Mouse (Mus musculus) embryonic facial prominence, embryonic 13.5 days (tissue): ENCODE results near the gene Hist1h2be. TPM values are rescaled to one million over a fixed set of nuclear protein-coding genes. Genes with fewer than 3 reads are reported as not detected.
"Not testable (repeated sequence)": the region's sequence is repeated elsewhere in the genome, so short reads cannot be mapped to it uniquely, and the experiment has no call there.

Source experiments
- ATAC-seq: fragments of 200-750 bp; cut with Nextera tagmentation; 2 replicates; pipeline ENCODE4 v1.8.0; 2017; ENCODE audit warnings: low read depth; ENCODE audit not compliant: insufficient number of reproducible peaks, insufficient read depth, low FRiP score, low TSS enrichment
- H3K27ac ChIP-seq: fragments of 300-500 bp; sonication (generic); 2 replicates; pipeline ENCODE4 v1.5.1; 2015; ENCODE audit warnings: moderate library complexity, mild to moderate bottlenecking, inconsistent platforms
- H3K27me3 ChIP-seq: fragments of 300-500 bp; sonication (generic); 2 replicates; pipeline ENCODE4 v1.6.1; 2015; ENCODE audit warnings: mild to moderate bottlenecking, inconsistent platforms
- H3K36me3 ChIP-seq: fragments of 300-500 bp; sonication (generic); 2 replicates; pipeline ENCODE4 v1.6.1; 2015; ENCODE audit warnings: mild to moderate bottlenecking, inconsistent platforms
- H3K4me1 ChIP-seq: fragments of 300-500 bp; sonication (generic); 2 replicates; pipeline ENCODE4 v1.6.1; 2015; ENCODE audit warnings: inconsistent platforms
- H3K4me2 ChIP-seq: fragments of 300-500 bp; sonication (generic); 2 replicates; pipeline ENCODE4 v1.6.1; 2015; ENCODE audit warnings: moderate library complexity, mild to moderate bottlenecking, inconsistent platforms
- H3K4me3 ChIP-seq: fragments of 300-500 bp; sonication (generic); 2 replicates; pipeline ENCODE4 v1.5.1; 2015; ENCODE audit warnings: mild to moderate bottlenecking, inconsistent platforms
- H3K9ac ChIP-seq: fragments of 300-500 bp; sonication (generic); 2 replicates; pipeline ENCODE4 v1.6.1; 2015; ENCODE audit warnings: mild to moderate bottlenecking, inconsistent platforms
- H3K9me3 ChIP-seq: fragments of 300-500 bp; sonication (generic); 2 replicates; pipeline ENCODE4 v1.6.1; 2016; ENCODE audit warnings: inconsistent platforms
- WGBS: fragments of 180-500 bp; shearing (Covaris S2); methylation state at CpG from one replicate; pipeline ENCODE4 v1.1.7; 2015; ENCODE audit warnings: mixed read lengths; 5-methylcytosine and 5-hydroxymethylcytosine counted together
- microRNA-seq: library from miRNA; unstranded; fragments of <30 nt; microRNA quantifications from one replicate; pipeline ENCODE4, GENCODE M21; 2016
- polyA plus RNA-seq: library from polyadenylated mRNA; unstranded; fragments of >200 nt; fragmentation: Nextera tagmentation; extraction: Ambion mirVana; gene quantifications from 2 replicates; pipeline ENCODE4 v1.2.1, GENCODE M21; 2015

Hist1h2be gene
- polyA plus RNA-seq, 1 experiment from 2014 or later, result 3.3 TPM

DNA sequence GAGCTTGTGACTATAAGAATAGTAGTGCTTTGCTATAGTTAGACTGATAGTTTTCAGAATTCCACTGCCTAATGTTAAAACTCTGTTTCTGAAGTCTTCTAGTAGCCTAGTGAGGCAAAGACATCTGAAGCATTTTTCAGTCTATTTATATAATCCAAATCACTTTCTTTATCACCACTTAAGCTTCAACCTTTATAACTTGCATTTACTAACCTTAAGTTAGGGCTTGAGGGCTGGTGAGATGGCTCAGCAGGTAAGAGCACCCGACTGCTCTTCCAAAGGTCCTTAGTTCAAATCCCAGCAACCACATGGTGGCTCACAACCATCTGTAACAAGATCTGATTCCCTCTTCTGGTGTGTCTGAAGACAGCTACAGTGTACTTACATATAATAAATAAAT lies 81.1 kb downstream of the Hist1h2be start:
- 68% methylated on average over 1 of the region's 1 CpGs for WGBS

DNA sequence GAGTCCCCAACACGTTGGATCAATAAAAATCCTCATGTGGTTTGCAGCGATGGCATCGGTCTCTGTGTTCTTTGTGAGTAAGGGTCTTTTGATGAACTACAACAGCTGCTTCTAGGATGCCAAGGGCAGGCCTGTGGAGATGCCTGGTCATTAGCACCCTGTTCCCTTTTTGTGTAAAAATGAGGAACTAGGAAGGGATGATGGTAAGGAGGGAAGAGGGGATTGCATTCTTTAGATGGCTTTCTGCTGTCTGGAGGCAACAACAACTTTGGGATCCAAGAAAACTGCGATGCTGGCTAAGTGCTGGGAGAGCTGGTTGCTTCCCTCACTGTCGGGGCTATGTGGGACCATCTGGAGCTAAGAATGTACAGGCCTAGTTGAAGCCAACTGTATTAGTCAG lies 82.7 kb downstream of the Hist1h2be start:
- H3K9ac ChIP-seq, result 0 out of 2 replicates have a peak overlapping the region, but pooled peaks have one; percentile 12
- H3K4me1 ChIP-seq, result peaks cover 20% of the 10 kb centered on the region
- H3K27me3 ChIP-seq, result no peaks in the 10 kb centered on the region
- no peaks in the 10 kb centered on the region for H3K36me3 ChIP-seq
- no peak for ATAC-seq
- no peaks in the 10 kb centered on the region for H3K9me3 ChIP-seq
- 59% methylated on average over 5 of the region's 5 CpGs for WGBS
- H3K4me2 ChIP-seq, result peak overlapping the region; percentile 24
- H3K4me3 ChIP-seq, result no peak overlapping the region
- H3K27ac ChIP-seq, result 0 out of 2 replicates have a peak overlapping the region, but pooled peaks have one; percentile 48

More for the DNA sequence above, 81.1 kb downstream of the Hist1h2be start:
- not testable (repeated sequence) for H3K4me2 ChIP-seq, H3K9me3 ChIP-seq, H3K27me3 ChIP-seq, ATAC-seq, H3K9ac ChIP-seq, H3K36me3 ChIP-seq, H3K4me3 ChIP-seq, H3K27ac ChIP-seq
- peaks cover 14% of the 10 kb centered on the region for H3K4me1 ChIP-seq

DNA sequence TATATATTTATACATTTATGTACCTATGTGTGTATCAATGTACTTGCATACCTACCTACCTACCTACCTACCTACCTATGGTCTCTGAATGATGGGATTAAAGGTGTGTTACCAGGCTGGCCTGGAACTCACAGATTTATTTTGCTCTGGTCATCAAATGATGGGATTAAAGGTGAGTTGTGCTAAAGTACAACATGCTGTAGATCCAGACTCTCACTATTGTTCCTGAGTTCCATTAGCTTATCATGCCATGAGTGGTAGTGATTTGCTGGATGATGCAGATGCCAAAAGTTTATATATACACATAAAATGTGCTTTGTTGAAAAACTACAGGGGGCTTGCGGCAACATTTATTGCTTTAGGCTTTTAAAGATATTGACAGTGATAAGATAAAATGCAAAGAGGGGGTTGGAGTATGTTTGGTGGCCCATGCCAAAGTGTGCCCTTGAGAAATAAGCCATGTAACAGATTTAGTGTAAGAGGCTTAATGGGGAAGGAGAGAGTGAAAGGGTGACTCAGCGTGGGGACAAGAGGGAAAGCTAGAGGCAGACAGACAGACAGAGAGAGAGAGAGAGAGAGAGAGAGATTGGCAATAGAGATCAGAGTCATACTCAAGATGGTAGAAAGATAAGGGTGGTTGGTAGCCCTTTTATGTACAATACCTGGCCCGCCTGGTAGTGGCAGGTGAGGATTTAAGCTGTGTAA lies 83.8 kb downstream of the Hist1h2be start:
- Histone ChIP-seq H3K4me3 (peak overlapping the region; percentile 54), H3K27ac (peak overlapping the region; percentile 60), H3K4me1 (peaks cover 30% of the 10 kb centered on the region), H3K9me3 (no peaks in the 10 kb centered on the region), H3K4me2 (peak overlapping the region; percentile 66), H3K36me3 (no peaks in the 10 kb centered on the region), H3K27me3 (no peaks in the 10 kb centered on the region), H3K9ac (peak overlapping the region; percentile 54; the same call in 1 of the 2 replicates)
- WGBS, result 74% methylated on average over 3 of the region's 3 CpGs
- ATAC-seq, result no peak

DNA sequence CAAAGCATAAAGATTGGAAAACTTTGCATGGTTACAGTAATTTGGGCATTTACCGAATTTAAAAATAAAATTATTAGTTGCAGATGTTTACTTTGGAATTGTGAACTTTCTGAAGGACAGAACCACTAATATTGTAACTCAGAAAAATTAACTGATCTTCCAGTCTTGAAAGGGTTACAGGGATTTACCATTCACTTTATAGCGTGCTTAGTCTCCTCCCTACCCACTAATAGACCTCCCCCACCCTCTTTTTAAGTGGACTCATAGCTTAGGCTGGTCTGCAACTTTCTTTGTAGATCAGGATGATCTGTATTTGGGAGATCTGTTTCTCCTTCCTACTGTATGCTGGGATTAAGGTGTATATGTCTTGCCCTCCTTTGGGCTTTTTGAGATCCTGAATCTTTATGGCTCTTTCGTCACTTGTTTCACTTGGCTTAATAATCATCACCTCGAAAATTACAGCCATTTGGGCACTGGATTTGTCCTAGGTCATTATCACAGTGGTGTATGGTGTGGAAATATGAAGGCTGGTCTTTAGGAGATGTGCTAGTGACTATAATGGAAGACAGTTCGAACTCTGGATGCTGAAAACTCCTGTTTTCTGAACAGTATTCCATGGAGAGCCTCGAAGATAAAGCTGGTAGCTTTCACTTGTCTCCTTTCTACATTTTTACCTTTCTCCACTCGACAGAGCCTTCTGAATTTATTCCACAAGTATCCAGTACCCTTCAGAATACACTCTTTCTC lies 84.7 kb downstream of the Hist1h2be start:
- 16% methylated on average over 7 of the region's 7 CpGs for WGBS

DNA sequence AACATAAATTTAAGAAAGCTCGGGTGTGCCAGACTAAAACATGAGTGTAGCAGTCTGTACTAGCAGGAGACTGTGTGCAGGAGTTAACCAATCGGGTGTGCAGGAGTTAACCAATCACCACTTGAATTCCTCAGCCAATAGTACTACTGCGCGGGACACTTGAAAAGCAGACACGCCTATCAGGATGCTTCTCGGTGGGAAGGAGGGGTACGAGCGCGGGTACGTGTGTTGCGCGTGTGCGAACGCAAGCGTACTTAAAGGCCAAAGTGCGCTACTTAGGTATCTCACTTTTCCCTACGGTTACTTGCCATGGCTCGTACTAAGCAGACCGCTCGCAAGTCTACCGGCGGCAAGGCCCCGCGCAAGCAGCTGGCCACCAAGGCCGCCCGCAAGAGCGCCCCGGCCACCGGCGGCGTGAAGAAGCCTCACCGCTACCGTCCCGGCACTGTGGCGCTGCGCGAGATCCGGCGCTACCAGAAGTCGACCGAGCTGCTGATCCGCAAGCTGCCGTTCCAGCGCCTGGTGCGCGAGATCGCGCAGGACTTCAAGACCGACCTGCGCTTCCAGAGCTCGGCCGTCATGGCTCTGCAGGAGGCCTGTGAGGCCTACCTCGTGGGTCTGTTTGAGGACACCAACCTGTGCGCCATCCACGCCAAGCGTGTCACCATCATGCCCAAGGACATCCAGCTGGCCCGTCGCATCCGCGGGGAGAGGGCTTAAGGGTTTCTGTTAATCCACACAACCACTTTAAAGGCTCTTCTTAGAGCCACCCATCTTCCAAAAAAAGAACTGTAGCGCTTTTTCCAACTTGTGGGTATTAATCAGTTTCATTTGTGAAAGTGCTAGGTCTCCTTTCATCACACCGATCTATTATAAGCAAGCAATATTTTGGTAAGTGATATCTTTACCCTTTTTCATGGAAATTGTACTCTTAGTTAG lies 85.5 kb downstream of the Hist1h2be start, which contains the start of gene Hist1h3g:
TSS of gene Hist1h3g (plus strand) at position 286 of the 939 bp plus-strand sequence.
- peak within 1 kb of the TSS; percentile 75 for H3K9ac ChIP-seq
- WGBS, result under 1% methylated on average over 34 of the region's 62 CpGs
- H3K36me3 ChIP-seq, H3K27me3 ChIP-seq, H3K9me3 ChIP-seq: not testable (repeated sequence)
- H3K4me3 ChIP-seq, result peak within 1 kb of the TSS; percentile 54
- peak within 1 kb of the TSS; percentile 97 for H3K27ac ChIP-seq
- peak; percentile 90 for ATAC-seq
- peaks cover 32% of the 10 kb centered on the region for H3K4me1 ChIP-seq
- peak within 1 kb of the TSS; percentile 66 for H3K4me2 ChIP-seq

More for the DNA sequence above, 84.7 kb downstream of the Hist1h2be start:
- Histone ChIP-seq H3K36me3 (no peaks in the 10 kb centered on the region), H3K4me2 (peak overlapping the region; percentile 66), H3K27me3 (no peaks in the 10 kb centered on the region), H3K4me3 (peak overlapping the region; percentile 54), H3K4me1 (peaks cover 32% of the 10 kb centered on the region), H3K9me3 (no peaks in the 10 kb centered on the region), H3K27ac (peak overlapping the region; percentile 97), H3K9ac (peak overlapping the region; percentile 66)
- no peak for ATAC-seq

DNA sequence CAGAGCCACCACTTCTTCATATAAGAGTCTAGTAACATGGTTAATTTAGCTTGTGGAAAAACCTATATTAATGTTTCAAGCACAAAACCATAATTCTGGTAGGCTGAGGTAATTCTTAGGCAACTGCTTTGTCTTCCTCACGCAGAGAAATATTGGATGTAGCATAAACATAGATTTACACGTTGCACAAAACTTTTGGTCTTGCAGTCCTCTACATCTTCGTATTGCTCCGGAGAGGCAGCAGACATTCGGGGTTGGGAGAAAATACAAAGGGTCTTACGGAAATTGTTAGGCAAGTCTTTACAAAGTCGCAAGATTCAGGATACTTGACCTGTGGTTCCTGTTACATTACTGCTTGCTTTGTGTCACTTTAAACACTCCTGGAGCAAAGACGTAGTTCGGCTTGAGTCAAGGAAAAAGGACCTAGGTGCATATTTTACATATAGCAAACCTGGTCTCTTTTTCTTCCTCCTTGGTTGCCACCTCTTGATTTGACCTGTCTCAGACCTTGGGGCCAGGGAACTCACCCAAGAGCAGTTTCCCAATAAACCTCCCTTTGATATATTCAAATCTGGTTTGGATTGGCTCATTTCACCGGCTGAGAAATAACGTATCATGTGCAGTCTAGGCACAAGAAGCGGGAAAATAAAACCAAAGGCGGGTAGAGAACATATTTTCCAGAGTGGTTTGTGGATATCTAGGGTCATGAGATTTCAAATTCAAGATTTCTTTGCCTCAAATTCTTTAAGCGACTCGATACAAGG lies 86.4 kb downstream of the Hist1h2be start:
- peaks cover 32% of the 10 kb centered on the region for H3K4me1 ChIP-seq
- under 1% methylated on average over 15 of the region's 15 CpGs for WGBS
- no peaks in the 10 kb centered on the region for H3K9me3 ChIP-seq
- H3K9ac ChIP-seq, result peak overlapping the region; percentile 75
- no peak for ATAC-seq
- H3K27me3 ChIP-seq, result no peaks in the 10 kb centered on the region
- no peaks in the 10 kb centered on the region for H3K36me3 ChIP-seq
- H3K27ac ChIP-seq, result peak overlapping the region; percentile 97
- peak overlapping the region; percentile 66 for H3K4me2 ChIP-seq
- H3K4me3 ChIP-seq, result peak overlapping the region; percentile 54

Small RNA genes within 50 kb of the gene (microRNA-seq; reads per million reads assigned to microRNA genes)
- gene Gm44297, result not detected
- not detected for gene Gm44359
- gene Gm44394, result not detected

Other genes with a start within 250 kb of the Hist1h2be start
- 13.1 and 14.6 TPM in 2 replicates for gene Abt1, start 197.3 kb downstream of the Hist1h2be start, polyA plus RNA-seq
- not detected in 2 replicates for gene Btn1a1, start 155.2 kb downstream of the Hist1h2be start, polyA plus RNA-seq
- 1.5 and 1.7 TPM in 2 replicates for gene Btn2a2, start 132.3 kb downstream of the Hist1h2be start, polyA plus RNA-seq
- gene Hist1h4h, start 90.1 kb downstream of the Hist1h2be start, polyA plus RNA-seq, result 7.3 and 7.9 TPM in 2 replicates
- 6.6 and 13.4 TPM in 2 replicates for gene Hist1h2af, start 87.2 kb downstream of the Hist1h2be start, polyA plus RNA-seq
- 5.3 and 6.7 TPM in 2 replicates for gene Hist1h3g, start 85.7 kb downstream of the Hist1h2be start, polyA plus RNA-seq
- 0.98 and 1.4 TPM in 2 replicates for gene Hist1h2bh, start 77.7 kb downstream of the Hist1h2be start, polyA plus RNA-seq
- gene Hist1h3f, start 77.1 kb downstream of the Hist1h2be start, polyA plus RNA-seq, result 1.2 and 1.3 TPM in 2 replicates
- gene Hist1h4f, start 69.5 kb downstream of the Hist1h2be start, polyA plus RNA-seq, result 2.9 TPM in 1 of 2 replicates, not detected in the other
- gene Hist1h1d, start 67.9 kb downstream of the Hist1h2be start, polyA plus RNA-seq, result 0.52 and 0.61 TPM in 2 replicates
- 5.8 and 8.7 TPM in 2 replicates for gene Hist1h3e, start 58.8 kb downstream of the Hist1h2be start, polyA plus RNA-seq
- gene Hist1h2ae, start 49.9 kb downstream of the Hist1h2be start, polyA plus RNA-seq, result 108 and 115 TPM in 2 replicates
- gene Hist1h2bg, start 49.7 kb downstream of the Hist1h2be start, polyA plus RNA-seq, result 7.5 and 10.6 TPM in 2 replicates
- 12.2 and 13.4 TPM in 2 replicates for gene Hist1h2bf, start 46.9 kb downstream of the Hist1h2be start, polyA plus RNA-seq
- 1.7 and 3.1 TPM in 2 replicates for gene Hist1h2ad, start 46.7 kb downstream of the Hist1h2be start, polyA plus RNA-seq
- gene Hist1h3d, start 45.4 kb downstream of the Hist1h2be start, polyA plus RNA-seq, result 7.6 and 8.4 TPM in 2 replicates
- 141 and 160 TPM in 2 replicates for gene Hist1h4d, start 39.5 kb downstream of the Hist1h2be start, polyA plus RNA-seq
- gene Hist1h1e, start 1.4 kb upstream of the Hist1h2be start, polyA plus RNA-seq, result 24.8 and 26.3 TPM in 2 replicates
- gene Hist1h2ac, start 62.8 kb upstream of the Hist1h2be start, polyA plus RNA-seq, result 1.2 and 1.4 TPM in 2 replicates
- gene Hist1h2bc, start 63.1 kb upstream of the Hist1h2be start, polyA plus RNA-seq, result 37.5 and 39.3 TPM in 2 replicates
- gene Hist1h1t, start 74.7 kb upstream of the Hist1h2be start, polyA plus RNA-seq, result not detected in 2 replicates
- gene Hist1h4c, start 77.3 kb upstream of the Hist1h2be start, polyA plus RNA-seq, result 6.3 and 9.0 TPM in 2 replicates
- 5.1 and 6.5 TPM in 2 replicates for gene Hfe, start 89.7 kb upstream of the Hist1h2be start, polyA plus RNA-seq
- gene Hist1h1c, start 117.7 kb upstream of the Hist1h2be start, polyA plus RNA-seq, result 25.0 and 28.9 TPM in 2 replicates
- gene Hist1h3c, start 124.5 kb upstream of the Hist1h2be start, polyA plus RNA-seq, result 11.3 and 14.4 TPM in 2 replicates
- 3.5 and 4.2 TPM in 2 replicates for gene Hist1h2bb, start 125.6 kb upstream of the Hist1h2be start, polyA plus RNA-seq
- gene Hist1h2ab, start 130.0 kb upstream of the Hist1h2be start, polyA plus RNA-seq, result 53.1 and 58.6 TPM in 2 replicates
- 15.6 and 18.1 TPM in 2 replicates for gene Hist1h3b, start 131.1 kb upstream of the Hist1h2be start, polyA plus RNA-seq
- 7.6 and 9.2 TPM in 2 replicates for gene Hist1h4b, start 135.9 kb upstream of the Hist1h2be start, polyA plus RNA-seq
- not detected in 2 replicates for gene Hist1h4a, start 140.1 kb upstream of the Hist1h2be start, polyA plus RNA-seq
- gene Hist1h3a, start 141.3 kb upstream of the Hist1h2be start, polyA plus RNA-seq, result 5.8 and 8.6 TPM in 2 replicates
- gene Hist1h1a, start 142.5 kb upstream of the Hist1h2be start, polyA plus RNA-seq, result 4.5 and 5.9 TPM in 2 replicates
- not detected in 2 replicates for gene Trim38, start 148.8 kb upstream of the Hist1h2be start, polyA plus RNA-seq
- not detected in 2 replicates for gene Slc17a2, start 185.9 kb upstream of the Hist1h2be start, polyA plus RNA-seq
- gene Slc17a3, start 218.3 kb upstream of the Hist1h2be start, polyA plus RNA-seq, result not detected in 2 replicates
- gene Slc17a1, start 246.6 kb upstream of the Hist1h2be start, polyA plus RNA-seq, result not detected in 2 replicates